Mouse (Mus musculus) left cerebral cortex, adult 18-20 months (tissue): Measurements from ENCODE around the gene Cttnbp2. TPM values are rescaled to one million over a fixed set of nuclear protein-coding genes. Genes with fewer than 3 reads are reported as not detected.
"Not testable (repeated sequence)": the region's sequence is repeated elsewhere in the genome, so short reads cannot be mapped to it uniquely, and the experiment has no call there.

ENCODE experiments used
- DNase-seq, 2 experiments: peaks; one replicate each; pipeline ENCODE4 v3.0.0; 2021 to 2022; ENCODE audit warnings: low spot score in 2 of 2, mixed read lengths in 1 of 2
- total RNA-seq, 2 experiments: library from RNA; stranded (reverse); gene quantifications; 2 replicates each; pipeline ENCODE4 v1.2.3; 2021

Gene Cttnbp2
- total RNA-seq, 2 experiments from 2014 or later: 147 to 151 TPM

GRCm38 (mm10) chr6:18421561-18421960 is 93.1 kb downstream of the Cttnbp2 start:
- DNase-seq: no peak

GRCm38 (mm10) chr6:18420660-18421059 is 94.0 kb downstream of the Cttnbp2 start:
- no peak for DNase-seq

- DNase-seq: no peak
Observed at GRCm38 (mm10) chr6:18417866-18418454, 96.7 kb downstream of the Cttnbp2 start.

GRCm38 (mm10) chr6:18415961-18416360 is 98.7 kb downstream of the Cttnbp2 start:
- no peak for DNase-seq

GRCm38 (mm10) chr6:18411505-18412225 is 103.0 kb downstream of the Cttnbp2 start:
- DNase-seq: no peak

- peak in 1 of 2 experiments; percentile 18 for DNase-seq
Observed at GRCm38 (mm10) chr6:18408445-18408844, 106.2 kb downstream of the Cttnbp2 start.

- no peak for DNase-seq
Observed at GRCm38 (mm10) chr6:18401066-18401674, 113.5 kb downstream of the Cttnbp2 start.

- DNase-seq: no peak
Observed at GRCm38 (mm10) chr6:18381380-18381779, 133.3 kb downstream of the Cttnbp2 start.

GRCm38 (mm10) chr6:18380300-18381202 is 134.1 kb downstream of the Cttnbp2 start:
- DNase-seq: no peak

- not testable (repeated sequence) for DNase-seq
Observed at GRCm38 (mm10) chr6:18377755-18378154, 136.9 kb downstream of the Cttnbp2 start.

- DNase-seq: no peak
Observed at GRCm38 (mm10) chr6:18374744-18375143, 139.9 kb downstream of the Cttnbp2 start.

- DNase-seq: no peak
Observed at GRCm38 (mm10) chr6:18373652-18374051, 141.0 kb downstream of the Cttnbp2 start.

GRCm38 (mm10) chr6:18372447-18373228 is 142.0 kb downstream of the Cttnbp2 start:
- DNase-seq: peak; percentile 61 to 70

- DNase-seq: no peak
Observed at GRCm38 (mm10) chr6:18369723-18370122, 144.9 kb downstream of the Cttnbp2 start.

- DNase-seq: no peak
Observed at GRCm38 (mm10) chr6:18369054-18369453, 145.6 kb downstream of the Cttnbp2 start.

GRCm38 (mm10) chr6:18362232-18362631 is 152.4 kb downstream of the Cttnbp2 start:
- no peak for DNase-seq

- no peak for DNase-seq
Observed at GRCm38 (mm10) chr6:18360955-18361354, 153.7 kb downstream of the Cttnbp2 start.

- DNase-seq: no peak
Observed at GRCm38 (mm10) chr6:18360154-18360553, 154.5 kb downstream of the Cttnbp2 start.

- no peak for DNase-seq
Observed at GRCm38 (mm10) chr6:18349153-18349858, 165.3 kb downstream of the Cttnbp2 start.

GRCm38 (mm10) chr6:18344272-18344671 is 170.4 kb downstream of the Cttnbp2 start:
- no peak for DNase-seq
